Mouse (Mus musculus) midbrain, embryonic 14.5 days (tissue): Measurements from ENCODE around the gene Evc2. TPM values are rescaled to one million over a fixed set of nuclear protein-coding genes. Genes with fewer than 3 reads are reported as not detected.

Source experiments
- ATAC-seq: fragments of 200-750 bp; cut with Nextera tagmentation; 2 replicates; pipeline ENCODE4 v1.8.0; 2017; ENCODE audit warnings: moderate number of reproducible peaks, moderate library complexity; ENCODE audit not compliant: low FRiP score, low TSS enrichment
- DNase-seq: peaks from one replicate; pipeline ENCODE4 v3.0.0-alpha.2; 2015
- H3K27ac ChIP-seq: fragments of 300-500 bp; sonication (generic); replicated peaks from 2 replicates; pipeline ENCODE4 v1.5.1; 2014; ENCODE audit warnings: mild to moderate bottlenecking, low read depth, low read length, moderate library complexity
- H3K27me3 ChIP-seq: fragments of 300-500 bp; sonication (generic); 2 replicates; pipeline ENCODE4 v1.6.1; 2014; ENCODE audit warnings: low read length, control low read depth, mixed read lengths; ENCODE audit not compliant: control insufficient read depth, insufficient read depth
- H3K36me3 ChIP-seq: fragments of 300-500 bp; sonication (generic); 2 replicates; pipeline ENCODE4 v1.6.1; 2014; ENCODE audit warnings: low read length, control low read depth; ENCODE audit not compliant: control insufficient read depth, insufficient read depth
- H3K4me1 ChIP-seq: fragments of 300-500 bp; sonication (generic); 2 replicates; pipeline ENCODE4 v1.6.1; 2014; ENCODE audit warnings: mild to moderate bottlenecking, antibody characterized with exemption, low read length, control low read depth; ENCODE audit not compliant: control insufficient read depth, insufficient read depth
- H3K4me2 ChIP-seq: fragments of 300-500 bp; sonication (generic); 2 replicates; pipeline ENCODE4 v1.6.1; 2014; ENCODE audit warnings: mild to moderate bottlenecking, low read length, moderate library complexity
- H3K4me3 ChIP-seq: fragments of 300-500 bp; sonication (generic); replicated peaks from 2 replicates; pipeline ENCODE4 v1.5.1; 2014; ENCODE audit warnings: low read depth, low read length
- H3K9ac ChIP-seq: fragments of 300-500 bp; sonication (generic); replicated peaks from 2 replicates; pipeline ENCODE4 v1.6.1; 2014; ENCODE audit warnings: mild to moderate bottlenecking, low read length, moderate library complexity
- H3K9me3 ChIP-seq: fragments of 300-500 bp; sonication (generic); 2 replicates; pipeline ENCODE4 v1.6.1; 2016; ENCODE audit warnings: low read length, control low read depth, mixed read lengths; ENCODE audit not compliant: control insufficient read depth
- WGBS: fragments of 180-500 bp; shearing (Covaris S2); extraction: QIAGEN DNeasy Blood & Tissue Kit; methylation state at CpG from one replicate; pipeline ENCODE4 v1.1.7; 2014; 5-methylcytosine and 5-hydroxymethylcytosine counted together
- polyA plus RNA-seq: library from polyadenylated mRNA; unstranded; fragments of >200 nt; fragmentation: Nextera tagmentation; extraction: Ambion mirVana; gene quantifications from 2 replicates; pipeline ENCODE4 v1.2.1, GENCODE M21; 2014

Gene Evc2
- polyA plus RNA-seq: 5.5 and 6.0 TPM in 2 replicates

GRCm38 (mm10) chr5:37338288-37338687, at the start of gene Evc2:
TSS of gene Evc2 (plus strand) at chr5:37338499.
- WGBS: under 1% methylated on average over 25 of the region's 27 CpGs
- H3K36me3 ChIP-seq: no peaks in the 10 kb centered on the region

DNA sequence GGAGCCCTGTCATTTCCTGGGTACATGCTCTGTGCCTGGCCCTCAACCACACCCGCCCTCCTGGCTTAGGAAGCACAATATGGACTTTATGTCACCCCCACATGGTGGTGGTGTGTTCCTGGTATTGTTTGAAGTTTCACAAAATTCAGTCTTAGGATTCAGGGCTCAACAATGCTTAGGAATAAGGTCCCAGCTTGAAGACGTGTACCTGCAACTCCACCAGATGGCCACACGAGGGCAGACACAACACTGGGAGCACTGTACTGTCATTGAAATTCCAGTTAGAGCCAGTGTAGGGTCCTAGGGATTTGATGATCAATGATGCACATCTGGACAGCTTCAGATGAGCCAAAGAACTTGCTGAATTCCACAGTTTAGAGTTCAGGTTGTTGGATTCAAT, 49.1 kb upstream of the Evc2 start:
- no peak overlapping the region for H3K9ac ChIP-seq
- H3K4me2 ChIP-seq: no peak overlapping the region
- 19% methylated on average over 3 of the region's 3 CpGs for WGBS
- H3K27ac ChIP-seq: no peak overlapping the region
- H3K36me3 ChIP-seq: peaks cover 85% of the 10 kb centered on the region
- DNase-seq (peak; percentile 87), ATAC-seq (0 out of 2 replicates have a peak, but pooled peaks have one; percentile 49)
- H3K27me3 ChIP-seq: no peaks in the 10 kb centered on the region
- no peaks in the 10 kb centered on the region for H3K4me1 ChIP-seq
- no peak overlapping the region for H3K4me3 ChIP-seq
- no peaks in the 10 kb centered on the region for H3K9me3 ChIP-seq

More at GRCm38 (mm10) chr5:37338288-37338687, at the start of gene Evc2:
- H3K9me3 ChIP-seq: no peaks in the 10 kb centered on the region
- H3K9ac ChIP-seq: peak within 1 kb of the TSS; percentile 49
- no peak within 1 kb of the TSS for H3K27ac ChIP-seq
- H3K4me1 ChIP-seq: peaks cover 10% of the 10 kb centered on the region
- peaks cover 7% of the 10 kb centered on the region; the same call in 1 of the 2 replicates for H3K27me3 ChIP-seq
- H3K4me2 ChIP-seq: peak within 1 kb of the TSS; percentile 100
- DNase-seq (peak; percentile 82), ATAC-seq (peak; percentile 59)
- H3K4me3 ChIP-seq: peak within 1 kb of the TSS; percentile 42

DNA sequence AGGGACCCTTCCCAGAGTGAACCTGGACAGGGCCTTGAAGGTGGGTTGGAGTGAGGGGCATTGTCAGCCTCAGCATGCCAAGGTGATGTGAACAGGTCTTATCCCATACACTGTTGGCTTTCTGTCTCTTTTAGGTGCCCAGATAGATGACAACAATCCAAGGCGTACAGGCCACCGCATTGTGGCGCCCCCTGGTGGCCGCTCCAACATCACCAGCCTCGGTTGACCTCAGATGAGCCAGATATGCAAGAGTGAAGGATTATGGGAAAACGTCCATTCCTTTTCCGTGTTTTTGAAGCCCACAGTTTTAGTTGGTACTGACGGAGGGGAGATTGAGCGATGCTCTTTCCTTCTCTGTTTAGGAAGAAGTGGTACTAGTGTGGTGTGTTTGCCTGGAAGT, 47.3 kb upstream of the Evc2 start:
- 77% methylated on average over 9 of the region's 9 CpGs for WGBS
- Histone ChIP-seq H3K9ac (no peak overlapping the region), H3K4me3 (no peak overlapping the region), H3K4me2 (no peak overlapping the region), H3K27me3 (no peaks in the 10 kb centered on the region), H3K9me3 (no peaks in the 10 kb centered on the region), H3K27ac (no peak overlapping the region), H3K4me1 (no peaks in the 10 kb centered on the region), H3K36me3 (peaks cover 69% of the 10 kb centered on the region)
- DNase-seq (peak; percentile 53), ATAC-seq (no peak)

- H3K4me1 ChIP-seq: no peaks in the 10 kb centered on the region
- ATAC-seq (no peak), DNase-seq (peak; percentile 50)
- no peak overlapping the region for H3K9ac ChIP-seq
- no peak overlapping the region for H3K27ac ChIP-seq
- H3K36me3 ChIP-seq: peaks cover 15% of the 10 kb centered on the region
- no peaks in the 10 kb centered on the region for H3K27me3 ChIP-seq
- no peak overlapping the region for H3K4me2 ChIP-seq
- 81% methylated on average over 10 of the region's 10 CpGs for WGBS
- no peaks in the 10 kb centered on the region for H3K9me3 ChIP-seq
- H3K4me3 ChIP-seq: no peak overlapping the region
Observed at GRCm38 (mm10) chr5:37296717-37297116, 41.6 kb upstream of the Evc2 start.

GRCm38 (mm10) chr5:37298370-37298769, 39.9 kb upstream of the Evc2 start:
- 27% methylated on average over 7 of the region's 7 CpGs for WGBS
- Histone ChIP-seq H3K4me3 (no peak overlapping the region), H3K4me1 (no peaks in the 10 kb centered on the region), H3K9me3 (no peaks in the 10 kb centered on the region), H3K27me3 (no peaks in the 10 kb centered on the region), H3K27ac (no peak overlapping the region), H3K4me2 (no peak overlapping the region), H3K9ac (no peak overlapping the region), H3K36me3 (0 out of 2 replicates have a peak, but pooled peaks cover 3% of the 10 kb centered on the region)
- DNase-seq (peak; percentile 81), ATAC-seq (peak; percentile 37; the same call in 1 of the 2 replicates)

DNA sequence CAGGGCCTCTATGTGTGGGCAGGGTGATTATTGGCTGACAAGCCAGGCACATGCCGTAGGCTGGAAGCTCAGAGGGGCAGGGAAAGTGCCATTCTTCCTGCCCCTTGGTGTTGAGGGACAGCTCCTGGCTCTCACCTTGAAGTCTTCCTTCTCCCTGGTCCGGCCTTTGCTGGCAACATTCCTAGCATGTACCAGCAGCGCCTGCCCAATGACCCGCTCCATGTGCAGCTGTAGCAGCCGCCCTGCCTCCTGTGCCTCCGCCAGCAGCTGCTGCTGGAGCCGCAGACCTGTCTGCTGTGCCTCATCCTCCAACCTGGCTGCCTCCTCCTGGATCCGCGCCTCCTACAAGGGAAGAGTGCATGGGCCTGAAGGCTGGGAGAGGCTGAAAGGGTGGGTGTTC, 28.3 kb upstream of the Evc2 start:
- H3K27ac ChIP-seq: no peak overlapping the region
- no peak overlapping the region for H3K9ac ChIP-seq
- no peaks in the 10 kb centered on the region for H3K36me3 ChIP-seq
- no peak overlapping the region for H3K4me2 ChIP-seq
- no peak overlapping the region for H3K4me3 ChIP-seq
- no peaks in the 10 kb centered on the region; the same call in 1 of the 2 replicates for H3K9me3 ChIP-seq
- no peak for ATAC-seq
- H3K27me3 ChIP-seq: no peaks in the 10 kb centered on the region
- WGBS: 91% methylated on average over 9 of the region's 9 CpGs
- no peak for DNase-seq
- H3K4me1 ChIP-seq: no peaks in the 10 kb centered on the region

GRCm38 (mm10) chr5:37312980-37313722, 25.1 kb upstream of the Evc2 start:
- no peaks in the 10 kb centered on the region for H3K4me1 ChIP-seq
- 0 out of 2 replicates have a peak, but pooled peaks cover 5% of the 10 kb centered on the region for H3K36me3 ChIP-seq
- no peak overlapping the region for H3K4me3 ChIP-seq
- no peak overlapping the region for H3K27ac ChIP-seq
- DNase-seq (no peak), ATAC-seq (no peak)
- H3K9ac ChIP-seq: no peak overlapping the region
- peaks cover 9% of the 10 kb centered on the region for H3K9me3 ChIP-seq
- no peak overlapping the region for H3K4me2 ChIP-seq
- WGBS: 88% methylated on average over 12 of the region's 12 CpGs
- no peaks in the 10 kb centered on the region for H3K27me3 ChIP-seq

GRCm38 (mm10) chr5:37318715-37319114, 19.6 kb upstream of the Evc2 start:
- H3K4me3 ChIP-seq: no peak overlapping the region
- peaks cover 11% of the 10 kb centered on the region; the same call in 1 of the 2 replicates for H3K36me3 ChIP-seq
- no peak for DNase-seq
- no peak overlapping the region for H3K4me2 ChIP-seq
- no peak overlapping the region for H3K27ac ChIP-seq
- no peaks in the 10 kb centered on the region for H3K27me3 ChIP-seq
- H3K9me3 ChIP-seq: peaks cover 9% of the 10 kb centered on the region
- H3K9ac ChIP-seq: no peak overlapping the region
- ATAC-seq: no peak
- 92% methylated on average over 6 of the region's 6 CpGs for WGBS
- no peaks in the 10 kb centered on the region for H3K4me1 ChIP-seq

- Histone ChIP-seq H3K9me3 (peaks cover 9% of the 10 kb centered on the region; the same call in 1 of the 2 replicates), H3K27ac (no peak overlapping the region), H3K36me3 (peaks cover 17% of the 10 kb centered on the region; the same call in 1 of the 2 replicates), H3K4me3 (no peak overlapping the region), H3K4me2 (no peak overlapping the region), H3K9ac (no peak overlapping the region), H3K27me3 (no peaks in the 10 kb centered on the region), H3K4me1 (no peaks in the 10 kb centered on the region)
- ATAC-seq (no peak), DNase-seq (no peak)
- 88% methylated on average over 3 of the region's 3 CpGs for WGBS
Observed at GRCm38 (mm10) chr5:37320174-37320573, 18.1 kb upstream of the Evc2 start.
